Mouse (Mus musculus): ENCODE measurements around the gene Fkbp9.

The Fkbp9 gene

GRCm38 (mm10) chr6:56906121-56906846, 74.4 kb downstream of the Fkbp9 start:
- DNase-seq (ENCODE audit: low spot score): no peak

- DNase-seq (ENCODE audit: low spot score): no peak
Measured at GRCm38 (mm10) chr6:56907973-56908372, 76.1 kb downstream of the Fkbp9 start.

DNA sequence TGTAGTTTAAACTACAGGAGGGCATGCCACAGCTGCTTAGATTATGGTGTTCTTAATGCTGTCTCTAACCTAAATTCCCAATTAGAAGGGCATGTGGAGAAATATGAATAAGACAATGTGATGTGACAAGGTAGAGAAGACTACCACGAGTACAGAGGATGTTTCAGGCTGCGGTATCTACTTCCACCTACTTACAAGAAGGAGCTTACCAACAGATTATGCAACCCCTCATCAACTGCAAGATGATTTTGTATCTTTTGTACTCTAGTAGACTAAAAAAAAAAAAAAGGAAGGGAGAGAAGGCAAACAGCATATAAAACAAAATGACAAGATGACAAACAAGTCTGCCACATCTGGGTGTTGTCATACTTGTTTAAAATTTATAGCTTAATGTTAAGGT, 76.5 kb downstream of the Fkbp9 start:
- DNase-seq (ENCODE audit: low spot score): no peak

- DNase-seq (ENCODE audit: low spot score): peak; percentile 70
Measured at GRCm38 (mm10) chr6:56908912-56909311, 77.1 kb downstream of the Fkbp9 start.

GRCm38 (mm10) chr6:56910910-56911309, 79.1 kb downstream of the Fkbp9 start:
- DNase-seq (ENCODE audit: low spot score): no peak

DNA sequence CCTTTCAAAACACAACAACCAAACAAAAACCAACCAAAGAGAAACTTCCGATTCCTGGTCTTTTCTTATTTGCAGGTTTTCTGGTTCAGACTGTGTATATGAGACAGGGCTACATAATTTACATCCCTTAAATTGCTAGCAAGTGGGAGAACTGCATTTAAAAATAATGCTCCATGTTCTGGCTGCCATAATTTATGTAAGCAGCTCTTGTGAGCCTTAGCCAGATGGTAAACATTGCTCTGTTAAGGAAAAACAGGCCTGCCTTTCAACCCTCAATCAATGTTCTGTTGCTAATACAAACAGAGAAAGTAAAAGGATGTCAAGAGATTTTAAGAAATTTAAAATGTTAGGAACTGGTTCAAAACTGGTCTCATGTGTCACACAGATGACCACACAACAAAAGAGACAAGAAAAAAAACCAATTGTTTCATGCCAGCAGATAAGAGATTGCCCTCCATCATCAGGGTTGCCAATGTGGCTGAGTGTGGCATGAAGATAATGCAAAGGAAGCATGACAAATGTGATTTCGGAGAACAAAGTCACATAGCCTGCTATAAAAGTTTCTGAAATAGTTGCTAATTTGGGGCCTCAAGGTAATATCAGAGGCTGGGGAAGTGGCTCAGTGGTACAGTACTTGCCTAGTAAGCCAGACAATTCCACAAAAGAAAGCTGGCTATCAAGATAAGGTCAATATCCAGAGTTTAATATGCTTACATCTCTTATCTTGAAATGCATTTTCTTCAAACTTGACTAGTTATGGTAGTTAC, 81.4 kb downstream of the Fkbp9 start:
- no peak for DNase-seq (ENCODE audit: low spot score)

- DNase-seq (ENCODE audit: low spot score): no peak
Measured at GRCm38 (mm10) chr6:56916279-56916678, 84.4 kb downstream of the Fkbp9 start.

- no peak for DNase-seq (ENCODE audit: low spot score)
Measured at GRCm38 (mm10) chr6:56917578-56918368, 85.9 kb downstream of the Fkbp9 start.

DNA sequence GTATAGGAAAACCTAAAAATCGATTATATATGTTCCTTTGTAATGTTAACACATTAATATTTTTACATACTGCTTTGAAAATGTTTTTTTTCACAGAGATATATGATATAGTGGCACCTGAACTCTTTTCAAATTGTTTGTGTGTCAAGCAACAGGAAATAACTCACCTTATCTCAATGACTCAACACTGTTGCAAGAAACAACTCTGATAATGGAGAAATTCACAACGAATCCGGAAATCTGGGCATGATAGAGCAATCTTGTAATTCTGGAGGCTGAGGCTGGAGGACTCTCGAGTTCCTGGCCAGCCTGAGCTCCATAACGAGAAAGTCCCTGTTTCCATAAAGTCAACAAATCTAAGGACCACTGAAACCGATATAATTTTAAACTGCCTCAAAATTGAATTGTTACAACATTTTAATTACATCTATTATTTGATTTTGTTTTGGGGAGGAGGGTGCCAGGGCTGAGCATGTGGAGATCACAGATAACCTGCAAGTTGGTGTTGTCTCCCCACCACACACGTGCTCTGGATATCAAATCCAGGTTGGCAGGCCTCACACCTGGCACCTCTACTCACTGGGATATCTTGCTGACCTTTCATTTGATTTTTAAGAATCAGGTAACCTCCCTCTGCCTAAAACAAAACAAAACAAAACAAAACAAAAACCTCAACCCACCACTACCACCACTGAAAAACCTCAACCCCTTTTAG, 87.6 kb downstream of the Fkbp9 start:
- DNase-seq (ENCODE audit: low spot score): no peak

- DNase-seq (ENCODE audit: low spot score): no peak
Measured at GRCm38 (mm10) chr6:56920222-56921092, 88.6 kb downstream of the Fkbp9 start.

DNA sequence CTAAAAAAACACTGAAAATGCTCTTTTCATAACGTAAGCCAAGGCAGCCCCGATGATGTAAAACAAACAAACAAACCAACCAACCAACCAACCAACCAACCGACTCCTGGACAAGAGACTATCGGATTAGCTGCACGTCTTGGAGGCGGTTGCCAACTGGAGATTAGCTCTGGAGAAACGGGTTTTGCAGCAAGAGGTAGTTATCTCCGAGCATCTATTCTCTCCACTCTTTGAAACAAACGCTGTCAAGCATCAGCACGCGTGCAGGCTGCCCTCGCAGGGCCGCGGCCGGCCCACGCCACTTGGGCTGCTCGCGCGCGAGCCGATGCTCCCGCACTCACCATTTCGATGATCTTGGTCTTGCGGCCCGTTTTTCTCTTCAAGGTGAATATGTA, 91.5 kb downstream of the Fkbp9 start:
- peak; percentile 64 for DNase-seq (ENCODE audit: low spot score)

GRCm38 (mm10) chr6:56923726-56924707, 92.2 kb downstream of the Fkbp9 start, which contains the start of the genes Nt5c3 and Vmn1r4:
Gene Nt5c3, minus strand, starts transcription at chr6:56923932.
Gene Vmn1r4, plus strand, starts transcription at chr6:56924015.
- peak; percentile 92 for DNase-seq (ENCODE audit: low spot score)

Data from urinary bladder, postnatal 14 days (tissue).